Mouse (Mus musculus): ENCODE measurements at regions not wholly inside any gene's neighbourhood (a gene's known extent, or its start where the extent isn't known, plus 50 kb on each side); places are given as distances from the start of the nearest gene placed in this dataset.

- H3K4me3 ChIP-seq, result no peak overlapping the region
- peaks cover 27% of the 10 kb centered on the region for H3K4me1 ChIP-seq
- no peak overlapping the region for H3K27ac ChIP-seq (replicated peaks)
- H3K9me3 ChIP-seq (replicated peaks), result no peaks in the 10 kb centered on the region
- H3K36me3 ChIP-seq, result no peaks in the 10 kb centered on the region
- H3K27me3 ChIP-seq (ENCODE audit: low read depth, poor library complexity, severe bottlenecking), result no peaks in the 10 kb centered on the region
- 76% methylated on average over 9 of the region's 9 CpGs for WGBS
- no peak for DNase-seq (ENCODE audit: low spot score)
These were observed 233.8 kb upstream of the Ncam1 start for GRCm38 (mm10) chr9:50032322-50033158.

GRCm38 (mm10) chr9:50031318-50031717, 232.6 kb upstream of the Ncam1 start:
- DNase-seq (ENCODE audit: low spot score), result no peak

GRCm38 (mm10) chr9:50029030-50029429, 230.3 kb upstream of the Ncam1 start:
- no peak overlapping the region for H3K4me3 ChIP-seq

More at GRCm38 (mm10) chr9:50031318-50031717, 232.6 kb upstream of the Ncam1 start:
- no peaks in the 10 kb centered on the region for H3K36me3 ChIP-seq
- 0 out of 2 replicates have a peak overlapping the region, but pooled peaks have one; percentile 9 for H3K27ac ChIP-seq (replicated peaks)
- H3K4me1 ChIP-seq, result peaks cover 31% of the 10 kb centered on the region
- WGBS, result 40% methylated on average over 2 of the region's 2 CpGs
- no peaks in the 10 kb centered on the region for H3K9me3 ChIP-seq (replicated peaks)
- no peak overlapping the region for H3K4me3 ChIP-seq
- no peaks in the 10 kb centered on the region for H3K27me3 ChIP-seq (ENCODE audit: low read depth, poor library complexity, severe bottlenecking)

GRCm38 (mm10) chr9:50028573-50028972, 229.8 kb upstream of the Ncam1 start:
- H3K27me3 ChIP-seq (ENCODE audit: low read depth, poor library complexity, severe bottlenecking), result no peaks in the 10 kb centered on the region
- H3K36me3 ChIP-seq, result no peaks in the 10 kb centered on the region
- no peak overlapping the region for H3K4me3 ChIP-seq
- DNase-seq (ENCODE audit: low spot score), result no peak
- 93% methylated on average over 2 of the region's 2 CpGs for WGBS
- peaks cover 29% of the 10 kb centered on the region for H3K4me1 ChIP-seq
- H3K27ac ChIP-seq (replicated peaks), result no peak overlapping the region
- H3K9me3 ChIP-seq (replicated peaks), result no peaks in the 10 kb centered on the region

More at GRCm38 (mm10) chr9:50029030-50029429, 230.3 kb upstream of the Ncam1 start:
- Histone ChIP-seq H3K36me3 (no peaks in the 10 kb centered on the region), H3K4me1 (peaks cover 31% of the 10 kb centered on the region), H3K27me3 (ENCODE audit: low read depth, poor library complexity, severe bottlenecking) (no peaks in the 10 kb centered on the region), H3K9me3 (replicated peaks) (no peaks in the 10 kb centered on the region), H3K27ac (replicated peaks) (no peak overlapping the region)
- WGBS, result 59% methylated on average over 3 of the region's 3 CpGs
- DNase-seq (ENCODE audit: low spot score), result no peak

GRCm38 (mm10) chr9:50024820-50025219, 226.1 kb upstream of the Ncam1 start:
- Histone ChIP-seq H3K9me3 (replicated peaks) (no peaks in the 10 kb centered on the region), H3K27me3 (ENCODE audit: low read depth, poor library complexity, severe bottlenecking) (no peaks in the 10 kb centered on the region), H3K4me3 (no peak overlapping the region), H3K36me3 (no peaks in the 10 kb centered on the region), H3K4me1 (peaks cover 4% of the 10 kb centered on the region; the same call in 1 of the 2 replicates), H3K27ac (replicated peaks) (no peak overlapping the region)
- DNase-seq (ENCODE audit: low spot score), result no peak
- 91% methylated on average over 6 of the region's 6 CpGs for WGBS

GRCm38 (mm10) chr9:50013602-50014001, 214.9 kb upstream of the Ncam1 start:
- Histone ChIP-seq H3K4me1 (no peaks in the 10 kb centered on the region), H3K27ac (replicated peaks) (no peak overlapping the region), H3K4me3 (no peak overlapping the region), H3K9me3 (replicated peaks) (no peaks in the 10 kb centered on the region), H3K27me3 (ENCODE audit: low read depth, poor library complexity, severe bottlenecking) (no peaks in the 10 kb centered on the region), H3K36me3 (no peaks in the 10 kb centered on the region)
- DNase-seq (ENCODE audit: low spot score), result no peak
- WGBS, result 91% methylated on average over 4 of the region's 4 CpGs

GRCm38 (mm10) chr9:50005757-50006576, 207.2 kb upstream of the Ncam1 start:
- Histone ChIP-seq H3K27ac (replicated peaks) (peak overlapping the region; percentile 76), H3K36me3 (no peaks in the 10 kb centered on the region), H3K27me3 (ENCODE audit: low read depth, poor library complexity, severe bottlenecking) (no peaks in the 10 kb centered on the region), H3K9me3 (replicated peaks) (no peaks in the 10 kb centered on the region), H3K4me3 (no peak overlapping the region), H3K4me1 (peaks cover 11% of the 10 kb centered on the region)
- WGBS, result 54% methylated on average over 8 of the region's 8 CpGs
- peak; percentile 25 for DNase-seq (ENCODE audit: low spot score)

- WGBS, result 78% methylated on average over 6 of the region's 6 CpGs
- no peak for DNase-seq (ENCODE audit: low spot score)
- H3K4me1 ChIP-seq, result peaks cover 21% of the 10 kb centered on the region
- no peaks in the 10 kb centered on the region for H3K27me3 ChIP-seq (ENCODE audit: low read depth, poor library complexity, severe bottlenecking)
- no peak overlapping the region; the same call in 1 of the 2 replicates for H3K27ac ChIP-seq (replicated peaks)
- no peaks in the 10 kb centered on the region for H3K36me3 ChIP-seq
- no peaks in the 10 kb centered on the region for H3K9me3 ChIP-seq (replicated peaks)
- H3K4me3 ChIP-seq, result no peak overlapping the region
These were observed 204.0 kb upstream of the Ncam1 start for GRCm38 (mm10) chr9:50002695-50003094.

GRCm38 (mm10) chr9:50000497-50001404, 202.0 kb upstream of the Ncam1 start:
- no peaks in the 10 kb centered on the region for H3K27me3 ChIP-seq (ENCODE audit: low read depth, poor library complexity, severe bottlenecking)
- no peak overlapping the region for H3K4me3 ChIP-seq
- H3K36me3 ChIP-seq, result no peaks in the 10 kb centered on the region
- DNase-seq (ENCODE audit: low spot score), result no peak
- peak overlapping the region; percentile 42; the same call in 1 of the 2 replicates for H3K27ac ChIP-seq (replicated peaks)
- WGBS, result 85% methylated on average over 13 of the region's 13 CpGs
- H3K4me1 ChIP-seq, result peaks cover 17% of the 10 kb centered on the region
- peaks cover 8% of the 10 kb centered on the region for H3K9me3 ChIP-seq (replicated peaks)

GRCm38 (mm10) chr9:49999970-50000369, 201.2 kb upstream of the Ncam1 start:
- no peak for DNase-seq (ENCODE audit: low spot score)
- H3K36me3 ChIP-seq, result no peaks in the 10 kb centered on the region
- H3K4me1 ChIP-seq, result peaks cover 13% of the 10 kb centered on the region
- no peak overlapping the region for H3K27ac ChIP-seq (replicated peaks)
- no peaks in the 10 kb centered on the region for H3K27me3 ChIP-seq (ENCODE audit: low read depth, poor library complexity, severe bottlenecking)
- H3K9me3 ChIP-seq (replicated peaks), result peaks cover 15% of the 10 kb centered on the region
- no peak overlapping the region for H3K4me3 ChIP-seq
- WGBS, result 89% methylated on average over 1 of the region's 1 CpGs

GRCm38 (mm10) chr9:49998101-49998500, 199.4 kb upstream of the Ncam1 start:
- no peaks in the 10 kb centered on the region for H3K27me3 ChIP-seq (ENCODE audit: low read depth, poor library complexity, severe bottlenecking)
- H3K4me3 ChIP-seq, result no peak overlapping the region
- no peaks in the 10 kb centered on the region for H3K36me3 ChIP-seq
- DNase-seq (ENCODE audit: low spot score), result peak; percentile 22
- peaks cover 19% of the 10 kb centered on the region for H3K9me3 ChIP-seq (replicated peaks)
- peaks cover 13% of the 10 kb centered on the region for H3K4me1 ChIP-seq
- 59% methylated on average over 3 of the region's 3 CpGs for WGBS
- H3K27ac ChIP-seq (replicated peaks), result peak overlapping the region; percentile 59

Measured in midbrain, embryonic 10.5 days (tissue).